Mouse (Mus musculus): ENCODE results near the gene Mfsd6.

GRCm38 (mm10) chr1:52722586-52722985 is 4.7 kb downstream of the Mfsd6 start:
- no peak for TF ChIP-seq GATA1 (IDR thresholded peaks at IDR 0.05; ENCODE audit: low read length)
- no peak for TF ChIP-seq TAL1 (IDR thresholded peaks at IDR 0.05; ENCODE audit: low read length)

Measured in erythroblast, embryonic 14.5 days (primary cell).